Mouse (Mus musculus): ENCODE results near the gene Cerkl. TPM values are rescaled to one million over a fixed set of nuclear protein-coding genes. Genes with fewer than 3 reads are reported as not detected.

The Cerkl gene
- polyA plus RNA-seq, 1 experiment, result 13.1 TPM

DNA sequence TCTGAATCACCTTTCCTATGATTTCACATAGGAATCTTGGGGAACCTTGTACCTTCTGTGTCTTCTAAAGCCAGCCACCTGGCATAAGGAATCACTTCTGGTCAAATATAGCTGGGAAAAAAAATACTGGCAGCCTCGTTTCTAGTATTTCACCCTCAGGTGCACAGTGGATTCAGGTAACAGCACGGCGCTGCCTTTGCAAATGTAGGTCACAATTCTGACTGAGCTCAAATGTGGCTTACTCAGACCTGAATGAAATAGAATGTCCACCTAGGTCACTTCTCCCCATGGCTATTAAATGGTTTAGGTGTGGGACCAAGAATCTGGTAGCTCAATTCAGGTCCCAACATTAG lies 45.7 kb downstream of the Cerkl start:
- Histone ChIP-seq H3K27me3 (ENCODE audit: control insufficient read depth, insufficient read depth, low read length) (no peaks in the 10 kb centered on the region), H3K4me1 (ENCODE audit: control insufficient read depth, insufficient read depth, low read length) (peaks cover 31% of the 10 kb centered on the region), H3K27ac (ENCODE audit: insufficient read depth, low read length) (peak overlapping the region; percentile 86; the same call in 1 of the 2 replicates), H3K4me3 (replicated peaks; ENCODE audit: insufficient read depth, low read depth, low read length) (no peak overlapping the region)
- 16% methylated on average over 3 of the region's 3 CpGs for WGBS
- TF ChIP-seq POLR2A (IDR thresholded peaks at IDR 0.05; ENCODE audit: borderline replicate concordance, insufficient read depth, low read length) (no peak), CTCF (IDR thresholded peaks at IDR 0.05; ENCODE audit: borderline replicate concordance, insufficient read depth, low read depth, low read length) (no peak)
- peak; percentile 68 to 86 for DNase-seq

- Histone ChIP-seq H3K4me1 (ENCODE audit: control insufficient read depth, insufficient read depth, low read length) (peaks cover 29% of the 10 kb centered on the region), H3K27me3 (ENCODE audit: control insufficient read depth, insufficient read depth, low read length) (no peaks in the 10 kb centered on the region), H3K4me3 (replicated peaks; ENCODE audit: insufficient read depth, low read depth, low read length) (no peak overlapping the region), H3K27ac (ENCODE audit: insufficient read depth, low read length) (peak overlapping the region; percentile 86)
- no peak for DNase-seq
- WGBS, result 25% methylated on average over 15 of the region's 15 CpGs
- TF ChIP-seq CTCF (IDR thresholded peaks at IDR 0.05; ENCODE audit: borderline replicate concordance, insufficient read depth, low read depth, low read length), result no peak
- TF ChIP-seq POLR2A (IDR thresholded peaks at IDR 0.05; ENCODE audit: borderline replicate concordance, insufficient read depth, low read length), result no peak
These were observed 46.2 kb downstream of the Cerkl start for GRCm38 (mm10) chr2:79410247-79410902.

GRCm38 (mm10) chr2:79405661-79406405 lies 50.8 kb downstream of the Cerkl start:
- peak overlapping the region; percentile 54; the same call in 1 of the 2 replicates for H3K27ac ChIP-seq (ENCODE audit: insufficient read depth, low read length)
- TF ChIP-seq POLR2A (IDR thresholded peaks at IDR 0.05; ENCODE audit: borderline replicate concordance, insufficient read depth, low read length) (peak; percentile 14; the same call in 1 of the 2 replicates), CTCF (IDR thresholded peaks at IDR 0.05; ENCODE audit: borderline replicate concordance, insufficient read depth, low read depth, low read length) (no peak)
- 14% methylated on average over 5 of the region's 5 CpGs for WGBS
- H3K4me1 ChIP-seq (ENCODE audit: control insufficient read depth, insufficient read depth, low read length), result peaks cover 21% of the 10 kb centered on the region; the same call in 1 of the 2 replicates
- no peaks in the 10 kb centered on the region for H3K27me3 ChIP-seq (ENCODE audit: control insufficient read depth, insufficient read depth, low read length)
- no peak overlapping the region for H3K4me3 ChIP-seq (replicated peaks; ENCODE audit: insufficient read depth, low read depth, low read length)
- peak; percentile 85 to 93 for DNase-seq

- Histone ChIP-seq H3K27ac (ENCODE audit: insufficient read depth, low read length) (no peak overlapping the region), H3K4me1 (ENCODE audit: control insufficient read depth, insufficient read depth, low read length) (peaks cover 2% of the 10 kb centered on the region; the same call in 1 of the 2 replicates), H3K27me3 (ENCODE audit: control insufficient read depth, insufficient read depth, low read length) (no peaks in the 10 kb centered on the region), H3K4me3 (replicated peaks; ENCODE audit: insufficient read depth, low read depth, low read length) (no peak overlapping the region)
- TF ChIP-seq POLR2A (IDR thresholded peaks at IDR 0.05; ENCODE audit: borderline replicate concordance, insufficient read depth, low read length) (no peak), CTCF (IDR thresholded peaks at IDR 0.05; ENCODE audit: borderline replicate concordance, insufficient read depth, low read depth, low read length) (no peak)
- DNase-seq, result no peak
- 40% methylated on average over 4 of the region's 4 CpGs for WGBS
These were observed 56.5 kb downstream of the Cerkl start for GRCm38 (mm10) chr2:79400045-79400444.

DNA sequence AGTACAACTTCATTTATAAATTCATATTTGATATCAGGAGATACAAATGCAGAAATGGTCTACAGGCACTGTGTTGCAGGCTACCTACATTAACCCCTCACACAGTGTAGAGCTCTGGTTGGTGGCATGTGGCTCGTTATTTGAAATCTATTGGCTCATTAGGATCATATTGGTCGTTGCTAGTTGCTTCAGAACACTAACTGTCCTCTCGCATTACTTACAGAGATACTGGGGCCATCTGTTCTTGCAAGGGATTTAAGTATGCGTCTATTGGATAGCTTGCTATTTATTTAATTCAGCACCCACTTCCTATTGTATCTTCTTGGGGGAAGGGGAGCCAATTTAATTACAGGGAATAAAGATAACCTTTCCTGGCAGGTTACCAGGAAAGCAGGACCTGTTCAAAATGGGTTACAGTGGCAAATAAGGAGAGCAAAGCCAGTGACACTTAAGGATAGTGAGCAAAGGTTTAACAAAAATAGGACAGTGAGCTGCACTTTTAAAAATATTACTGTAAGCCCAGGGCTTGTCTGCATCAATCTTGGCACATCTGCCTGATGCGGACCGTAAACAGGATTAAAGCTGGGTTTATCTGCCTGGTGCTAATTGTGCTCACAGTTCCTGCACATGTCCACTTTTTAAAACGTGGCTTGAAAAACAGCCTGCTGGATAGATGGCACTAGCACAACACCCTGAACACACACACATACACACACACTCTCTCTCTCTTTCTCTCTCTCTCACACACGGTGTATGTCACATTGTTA lies 57.2 kb downstream of the Cerkl start:
- no peaks in the 10 kb centered on the region for H3K27me3 ChIP-seq (ENCODE audit: control insufficient read depth, insufficient read depth, low read length)
- 12% methylated on average over 8 of the region's 8 CpGs for WGBS
- TF ChIP-seq POLR2A (IDR thresholded peaks at IDR 0.05; ENCODE audit: borderline replicate concordance, insufficient read depth, low read length), result no peak
- no peak for TF ChIP-seq CTCF (IDR thresholded peaks at IDR 0.05; ENCODE audit: borderline replicate concordance, insufficient read depth, low read depth, low read length)
- no peak overlapping the region for H3K4me3 ChIP-seq (replicated peaks; ENCODE audit: insufficient read depth, low read depth, low read length)
- peak overlapping the region; percentile 77 for H3K27ac ChIP-seq (ENCODE audit: insufficient read depth, low read length)
- DNase-seq, result peak in 1 of 2 experiments; percentile 62
- peaks cover 2% of the 10 kb centered on the region; the same call in 1 of the 2 replicates for H3K4me1 ChIP-seq (ENCODE audit: control insufficient read depth, insufficient read depth, low read length)

DNA sequence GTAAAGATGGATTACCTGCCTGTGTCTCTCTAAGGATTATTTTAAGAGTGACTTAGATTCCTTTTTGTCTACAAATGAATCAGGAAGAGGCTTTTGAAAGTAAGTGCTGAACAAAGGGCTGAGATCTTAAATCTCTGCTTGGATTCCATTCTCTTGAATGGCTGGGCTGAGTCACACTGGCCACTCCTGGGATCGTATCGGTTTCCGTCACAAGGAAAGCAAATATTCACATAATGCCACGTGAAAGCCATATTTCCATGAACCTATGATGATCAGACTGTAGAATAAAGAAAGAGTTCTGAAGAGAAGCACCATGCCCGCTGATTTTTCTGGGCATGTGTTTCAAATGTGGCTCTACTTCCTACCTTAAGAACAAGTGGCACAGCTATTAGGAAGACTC lies 57.8 kb downstream of the Cerkl start:
- Histone ChIP-seq H3K4me3 (replicated peaks; ENCODE audit: insufficient read depth, low read depth, low read length) (no peak overlapping the region), H3K27me3 (ENCODE audit: control insufficient read depth, insufficient read depth, low read length) (no peaks in the 10 kb centered on the region), H3K27ac (ENCODE audit: insufficient read depth, low read length) (peak overlapping the region; percentile 30; the same call in 1 of the 2 replicates), H3K4me1 (ENCODE audit: control insufficient read depth, insufficient read depth, low read length) (peaks cover 2% of the 10 kb centered on the region; the same call in 1 of the 2 replicates)
- TF ChIP-seq POLR2A (IDR thresholded peaks at IDR 0.05; ENCODE audit: borderline replicate concordance, insufficient read depth, low read length) (no peak), CTCF (IDR thresholded peaks at IDR 0.05; ENCODE audit: borderline replicate concordance, insufficient read depth, low read depth, low read length) (no peak)
- no peak for DNase-seq
- 59% methylated on average over 5 of the region's 5 CpGs for WGBS

DNA sequence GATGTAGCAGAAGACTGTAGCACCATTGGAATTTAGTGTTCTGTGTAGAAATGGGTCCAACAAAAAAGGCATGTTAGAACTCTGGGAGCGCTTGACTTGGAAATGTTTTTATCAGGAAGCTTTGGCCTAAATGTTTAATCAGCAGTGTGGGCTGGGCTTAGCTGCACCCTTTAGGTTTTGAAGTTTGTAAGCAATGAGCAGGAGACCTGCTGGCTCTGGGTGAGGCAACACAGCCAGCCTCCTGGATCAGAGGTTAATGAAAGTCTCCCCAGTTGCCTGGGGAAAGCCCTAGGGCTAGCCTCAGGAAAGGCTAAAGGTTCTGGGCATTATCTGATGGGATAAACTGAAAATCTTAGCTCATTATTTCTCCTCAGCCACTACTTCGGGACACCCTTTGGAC lies 58.2 kb downstream of the Cerkl start:
- TF ChIP-seq POLR2A (IDR thresholded peaks at IDR 0.05; ENCODE audit: borderline replicate concordance, insufficient read depth, low read length) (no peak), CTCF (IDR thresholded peaks at IDR 0.05; ENCODE audit: borderline replicate concordance, insufficient read depth, low read depth, low read length) (no peak)
- WGBS, result 76% methylated on average over 2 of the region's 2 CpGs

More for the DNA sequence above, 58.2 kb downstream of the Cerkl start:
- peaks cover 2% of the 10 kb centered on the region; the same call in 1 of the 2 replicates for H3K4me1 ChIP-seq (ENCODE audit: control insufficient read depth, insufficient read depth, low read length)
- no peak overlapping the region for H3K4me3 ChIP-seq (replicated peaks; ENCODE audit: insufficient read depth, low read depth, low read length)
- H3K27me3 ChIP-seq (ENCODE audit: control insufficient read depth, insufficient read depth, low read length), result no peaks in the 10 kb centered on the region
- DNase-seq, result no peak
- peak overlapping the region; percentile 36; the same call in 1 of the 2 replicates for H3K27ac ChIP-seq (ENCODE audit: insufficient read depth, low read length)

Data from cerebellum, adult 2 months (tissue).